Mouse (Mus musculus): Measurements from ENCODE around the gene Vgf.

- no peak for TF ChIP-seq POLR2A (IDR thresholded peaks at IDR 0.05; ENCODE audit: borderline replicate concordance, low read depth, low read length)
- no peak for TF ChIP-seq CTCF (IDR thresholded peaks at IDR 0.05; ENCODE audit: low read depth, low read length)
Measured at GRCm38 (mm10) chr5:137012401-137012950, 13.7 kb upstream of the Vgf start.
